Mouse (Mus musculus) heart, embryonic 12.5 days (tissue): ENCODE measurements around the gene Pga5. TPM values are rescaled to one million over a fixed set of nuclear protein-coding genes. Genes with fewer than 3 reads are reported as not detected.

Experiments
- ATAC-seq: fragments of 200-750 bp; cut with Nextera tagmentation; 2 replicates; pipeline ENCODE4 v1.8.0; 2017; ENCODE audit warnings: moderate TSS enrichment, moderate library complexity; ENCODE audit not compliant: insufficient number of reproducible peaks, low FRiP score
- H3K27ac ChIP-seq: fragments of 300-500 bp; sonication (generic); 2 replicates; pipeline ENCODE4 v1.5.1; 2016; ENCODE audit warnings: mild to moderate bottlenecking, moderate library complexity; ENCODE audit not compliant: poor library complexity, severe bottlenecking
- H3K27me3 ChIP-seq: fragments of 300-500 bp; sonication (generic); replicated peaks from 2 replicates; pipeline ENCODE4 v1.6.1; 2016; ENCODE audit warnings: mild to moderate bottlenecking, moderate library complexity
- H3K36me3 ChIP-seq: fragments of 300-500 bp; sonication (generic); 2 replicates; pipeline ENCODE4 v1.6.1; 2016; ENCODE audit warnings: mild to moderate bottlenecking, moderate library complexity
- H3K4me1 ChIP-seq: fragments of 300-500 bp; sonication (generic); replicated peaks from 2 replicates; pipeline ENCODE4 v1.6.1; 2016; ENCODE audit warnings: mild to moderate bottlenecking
- H3K4me2 ChIP-seq: fragments of 300-500 bp; sonication (generic); 2 replicates; pipeline ENCODE4 v1.6.1; 2016; ENCODE audit warnings: mild to moderate bottlenecking, moderate library complexity
- H3K4me3 ChIP-seq: fragments of 300-500 bp; sonication (generic); 2 replicates; pipeline ENCODE4 v1.5.1; 2016; ENCODE audit warnings: mild to moderate bottlenecking
- H3K9ac ChIP-seq: fragments of 300-500 bp; sonication (generic); 2 replicates; pipeline ENCODE4 v1.6.1; 2016; ENCODE audit warnings: mild to moderate bottlenecking, moderate library complexity
- H3K9me3 ChIP-seq: fragments of 300-500 bp; sonication (generic); replicated peaks from 2 replicates; pipeline ENCODE4 v1.6.1; 2016; ENCODE audit warnings: mild to moderate bottlenecking, moderate library complexity
- WGBS: fragments of 180-500 bp; shearing (Covaris S2); methylation state at CpG from one replicate; pipeline ENCODE4 v1.1.7; 2016; 5-methylcytosine and 5-hydroxymethylcytosine counted together
- polyA plus RNA-seq: library from polyadenylated mRNA; unstranded; fragments of >200 nt; fragmentation: Nextera tagmentation; extraction: Ambion mirVana; gene quantifications from 2 replicates; pipeline ENCODE4 v1.2.1, GENCODE M21; 2016

Pga5 gene
- polyA plus RNA-seq, 1 experiment from 2014 or later: not detected

DNA sequence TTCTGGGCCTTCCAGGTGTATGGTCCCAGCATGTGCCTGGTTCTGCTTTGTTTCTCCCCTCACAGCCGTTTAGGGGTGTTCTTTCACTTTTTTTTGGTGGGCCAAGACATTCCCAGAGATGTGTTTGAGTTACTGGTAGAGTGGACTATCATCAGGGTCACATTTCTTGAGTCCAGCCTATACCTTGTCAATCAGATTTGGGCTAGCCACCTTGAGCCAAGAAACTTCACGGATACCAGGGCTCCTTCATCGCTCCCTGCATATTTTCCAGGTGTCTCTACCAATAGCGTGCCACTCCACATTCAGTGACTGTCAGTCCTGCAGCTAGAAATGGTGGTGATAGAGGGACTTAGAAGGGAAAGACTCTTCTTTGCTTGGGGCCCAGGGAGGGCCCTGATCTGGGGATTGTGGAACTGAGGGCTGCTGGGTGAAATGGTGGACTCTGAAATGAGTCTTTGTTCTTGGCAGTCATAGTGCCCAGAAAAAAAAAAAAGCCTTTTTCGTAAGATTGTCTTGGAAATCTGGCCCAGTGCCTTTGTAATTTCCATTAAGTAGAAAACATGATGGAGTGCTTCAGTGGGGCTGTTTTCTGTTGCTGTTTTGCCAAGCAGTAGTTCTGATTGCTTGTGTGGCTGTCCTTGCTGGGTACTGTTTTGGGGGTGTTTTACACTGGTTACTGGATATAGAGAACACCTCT, 11.7 kb upstream of the Pga5 start:
- peaks cover 37% of the 10 kb centered on the region for H3K4me1 ChIP-seq
- H3K9ac ChIP-seq: peak overlapping the region; percentile 84
- no peaks in the 10 kb centered on the region for H3K36me3 ChIP-seq
- no peak for ATAC-seq
- peak overlapping the region; percentile 79 for H3K4me2 ChIP-seq
- 47% methylated on average over 5 of the region's 5 CpGs for WGBS
- no peaks in the 10 kb centered on the region for H3K9me3 ChIP-seq
- peak overlapping the region; percentile 95 for H3K27ac ChIP-seq
- peak overlapping the region; percentile 75 for H3K4me3 ChIP-seq
- no peaks in the 10 kb centered on the region for H3K27me3 ChIP-seq

DNA sequence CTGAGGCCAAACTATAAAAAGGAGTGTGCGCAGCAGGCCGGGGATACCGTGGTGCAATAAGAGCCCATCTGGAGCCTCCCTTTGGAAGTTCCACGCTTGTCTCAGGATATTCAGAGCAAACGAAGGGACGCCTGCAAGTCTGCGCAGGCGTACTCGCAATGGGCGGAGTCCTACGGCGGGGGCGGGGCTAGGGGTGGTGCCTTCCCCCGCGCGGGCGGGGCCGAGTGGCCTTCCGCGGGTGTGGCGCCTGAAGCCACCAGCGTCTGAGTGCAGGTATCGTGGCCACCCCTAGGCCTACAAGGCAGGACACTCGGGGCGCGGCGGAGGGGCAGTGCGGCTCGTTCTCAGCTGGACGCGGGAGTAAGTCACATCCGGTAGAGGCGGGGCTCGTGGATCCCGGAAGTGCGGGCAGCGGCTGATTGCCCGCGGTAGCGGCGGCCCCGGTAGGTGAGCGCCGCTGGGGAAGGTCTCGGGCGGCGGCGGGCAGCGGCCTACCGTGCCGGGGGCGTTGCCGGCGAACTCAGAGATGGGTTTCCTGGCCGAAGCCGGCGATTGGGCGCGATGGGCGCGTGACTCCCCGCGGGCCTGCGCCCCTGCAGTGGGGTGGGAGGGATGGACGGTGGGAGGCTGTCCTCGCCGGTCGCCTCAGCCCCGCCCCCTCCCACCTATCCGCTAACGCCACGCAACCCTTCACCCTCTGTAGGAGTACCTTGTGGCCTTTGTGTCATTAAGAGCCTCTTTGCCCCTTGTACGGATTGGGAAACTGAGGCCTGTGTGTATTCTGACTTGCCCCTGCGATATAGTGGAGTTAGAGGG, 10.9 kb upstream of the Pga5 start, which contains the start of gene Vps37c:
Vps37c (plus strand) TSS at position 199 of the 816 bp plus-strand sequence.
- peak; percentile 93 for ATAC-seq
- peaks cover 37% of the 10 kb centered on the region for H3K4me1 ChIP-seq
- no peaks in the 10 kb centered on the region for H3K36me3 ChIP-seq
- H3K27me3 ChIP-seq: no peaks in the 10 kb centered on the region
- no peaks in the 10 kb centered on the region for H3K9me3 ChIP-seq
- under 1% methylated on average over 72 of the region's 74 CpGs for WGBS
- H3K4me2 ChIP-seq: peak within 1 kb of the TSS; percentile 79
- peak within 1 kb of the TSS; percentile 75 for H3K4me3 ChIP-seq
- H3K27ac ChIP-seq: peak within 1 kb of the TSS; percentile 95
- peak within 1 kb of the TSS; percentile 84 for H3K9ac ChIP-seq

- Histone ChIP-seq H3K27ac (no peak overlapping the region), H3K9me3 (no peaks in the 10 kb centered on the region), H3K4me1 (peaks cover 23% of the 10 kb centered on the region), H3K4me3 (no peak overlapping the region), H3K27me3 (peaks cover 6% of the 10 kb centered on the region; the same call in 1 of the 2 replicates), H3K4me2 (no peak overlapping the region), H3K9ac (no peak overlapping the region), H3K36me3 (no peaks in the 10 kb centered on the region)
- 60% methylated on average over 2 of the region's 2 CpGs for WGBS
- no peak for ATAC-seq
Measured at GRCm38 (mm10) chr19:10685727-10686126, 7.9 kb upstream of the Pga5 start.

GRCm38 (mm10) chr19:10685081-10685480, 7.2 kb upstream of the Pga5 start:
- 87% methylated on average over 9 of the region's 9 CpGs for WGBS
- Histone ChIP-seq H3K4me2 (no peak overlapping the region), H3K27ac (no peak overlapping the region), H3K4me1 (peaks cover 16% of the 10 kb centered on the region), H3K27me3 (peaks cover 11% of the 10 kb centered on the region), H3K9me3 (no peaks in the 10 kb centered on the region), H3K4me3 (no peak overlapping the region), H3K36me3 (no peaks in the 10 kb centered on the region), H3K9ac (no peak overlapping the region)
- ATAC-seq: no peak

DNA sequence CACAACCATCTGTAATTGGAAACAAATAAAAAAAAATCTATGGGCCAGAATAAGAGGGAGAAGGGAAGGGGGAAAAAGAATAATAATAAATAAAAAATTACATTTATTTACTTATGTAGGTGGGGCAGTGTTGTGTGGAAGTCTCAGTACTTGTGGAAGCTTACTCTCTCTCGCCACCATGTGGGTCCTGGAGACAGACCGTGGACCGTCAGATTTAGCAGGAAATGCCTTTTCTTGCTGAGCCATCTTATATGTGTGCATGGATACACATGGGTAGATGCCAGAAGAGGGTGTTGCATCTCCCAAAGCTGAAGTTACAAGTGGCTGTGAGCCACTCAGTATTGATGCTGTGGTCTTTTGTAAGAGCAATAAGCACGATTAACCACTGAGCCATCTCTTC, 3.7 kb upstream of the Pga5 start:
- Histone ChIP-seq H3K9me3 (no peaks in the 10 kb centered on the region), H3K4me1 (0 out of 2 replicates have a peak, but pooled peaks cover 3% of the 10 kb centered on the region), H3K27ac (no peak overlapping the region), H3K4me3 (no peak overlapping the region), H3K9ac (no peak overlapping the region), H3K36me3 (no peaks in the 10 kb centered on the region), H3K4me2 (no peak overlapping the region), H3K27me3 (peaks cover 20% of the 10 kb centered on the region)
- no peak for ATAC-seq
- WGBS: 59% methylated on average over 4 of the region's 4 CpGs

DNA sequence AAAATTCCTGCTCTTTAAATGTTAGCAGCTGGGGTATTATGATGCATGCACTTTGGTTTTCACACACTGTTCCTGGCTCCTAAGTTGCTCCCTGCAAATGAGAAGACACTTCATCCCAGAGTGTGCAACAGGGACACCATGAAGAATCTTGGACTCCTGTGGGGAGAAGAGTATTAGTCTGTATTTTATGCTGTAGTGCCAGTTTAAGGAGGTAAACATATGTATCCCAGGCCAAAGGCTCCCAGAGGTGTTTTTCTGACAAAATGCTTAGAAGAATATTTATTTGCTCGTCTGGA, 849 bp upstream of the Pga5 start:
- H3K9me3 ChIP-seq: no peaks in the 10 kb centered on the region
- 0 out of 2 replicates have a peak, but pooled peaks cover 3% of the 10 kb centered on the region for H3K4me1 ChIP-seq
- no peak overlapping the region for H3K4me3 ChIP-seq
- no peak overlapping the region for H3K4me2 ChIP-seq
- H3K9ac ChIP-seq: no peak overlapping the region
- no peak overlapping the region for H3K27ac ChIP-seq
- ATAC-seq: no peak
- no peaks in the 10 kb centered on the region for H3K36me3 ChIP-seq
- H3K27me3 ChIP-seq: peaks cover 31% of the 10 kb centered on the region
- WGBS: 81% methylated on average over 1 of the region's 1 CpGs

DNA sequence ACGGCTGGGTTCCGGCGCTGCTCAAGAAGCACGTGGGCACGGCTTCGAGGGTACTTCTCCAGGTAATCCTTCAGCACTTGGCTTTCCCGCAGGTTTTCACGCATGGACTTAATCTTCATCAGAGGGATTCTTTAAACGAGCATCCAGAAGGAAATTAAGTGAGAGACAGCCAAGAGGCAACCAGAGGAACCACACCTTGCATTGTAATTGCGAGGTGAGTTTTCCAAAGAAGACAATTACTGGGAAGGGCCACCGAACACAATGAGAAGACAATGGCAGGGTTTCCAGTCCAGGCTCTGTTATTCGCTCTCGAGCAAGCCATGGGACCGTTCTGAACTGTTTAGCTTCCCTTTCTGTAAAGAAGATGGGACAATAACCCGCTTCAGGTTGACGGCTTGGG, 1.2 kb downstream of the Pga5 start:
- no peak overlapping the region for H3K4me2 ChIP-seq
- H3K4me3 ChIP-seq: no peak overlapping the region
- 84% methylated on average over 16 of the region's 16 CpGs for WGBS
- 0 out of 2 replicates have a peak, but pooled peaks cover 3% of the 10 kb centered on the region for H3K4me1 ChIP-seq
- H3K9me3 ChIP-seq: no peaks in the 10 kb centered on the region
- H3K36me3 ChIP-seq: no peaks in the 10 kb centered on the region
- ATAC-seq: no peak
- peaks cover 27% of the 10 kb centered on the region for H3K27me3 ChIP-seq
- H3K27ac ChIP-seq: no peak overlapping the region
- no peak overlapping the region for H3K9ac ChIP-seq

DNA sequence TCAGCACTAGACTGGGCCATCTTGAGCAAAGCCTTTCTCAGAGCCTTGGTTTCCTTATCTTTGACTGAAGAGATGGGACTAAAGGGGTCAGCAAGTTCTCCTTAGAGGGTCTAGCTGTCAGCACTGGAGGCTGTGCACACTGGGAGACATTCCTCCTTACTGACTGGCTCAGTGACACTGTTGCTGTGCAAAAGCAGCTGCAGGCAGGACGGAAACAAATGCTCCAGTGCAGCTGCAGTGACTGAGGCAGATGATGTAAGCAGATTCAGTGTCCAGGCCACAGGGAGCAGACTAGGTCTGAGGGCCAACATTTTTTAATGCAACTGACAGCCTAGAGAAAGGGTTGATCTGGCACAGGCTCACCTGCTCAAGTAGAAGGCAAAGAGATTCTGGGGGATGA, 4.6 kb downstream of the Pga5 start:
- no peaks in the 10 kb centered on the region for H3K4me1 ChIP-seq
- H3K36me3 ChIP-seq: no peaks in the 10 kb centered on the region
- H3K27ac ChIP-seq: no peak overlapping the region
- no peak overlapping the region for H3K9ac ChIP-seq
- no peak overlapping the region for H3K4me2 ChIP-seq
- WGBS: 46% methylated on average over 1 of the region's 1 CpGs
- H3K9me3 ChIP-seq: no peaks in the 10 kb centered on the region
- ATAC-seq: no peak
- H3K27me3 ChIP-seq: peaks cover 20% of the 10 kb centered on the region; the same call in 1 of the 2 replicates
- H3K4me3 ChIP-seq: no peak overlapping the region

- Histone ChIP-seq H3K9ac (no peak overlapping the region), H3K4me2 (no peak overlapping the region), H3K4me1 (no peaks in the 10 kb centered on the region), H3K9me3 (no peaks in the 10 kb centered on the region), H3K36me3 (no peaks in the 10 kb centered on the region), H3K4me3 (no peak overlapping the region), H3K27ac (no peak overlapping the region), H3K27me3 (peaks cover 14% of the 10 kb centered on the region; the same call in 1 of the 2 replicates)
- WGBS: 64% methylated on average over 9 of the region's 9 CpGs
- no peak for ATAC-seq
Measured at GRCm38 (mm10) chr19:10671854-10672417, 5.9 kb downstream of the Pga5 start.

DNA sequence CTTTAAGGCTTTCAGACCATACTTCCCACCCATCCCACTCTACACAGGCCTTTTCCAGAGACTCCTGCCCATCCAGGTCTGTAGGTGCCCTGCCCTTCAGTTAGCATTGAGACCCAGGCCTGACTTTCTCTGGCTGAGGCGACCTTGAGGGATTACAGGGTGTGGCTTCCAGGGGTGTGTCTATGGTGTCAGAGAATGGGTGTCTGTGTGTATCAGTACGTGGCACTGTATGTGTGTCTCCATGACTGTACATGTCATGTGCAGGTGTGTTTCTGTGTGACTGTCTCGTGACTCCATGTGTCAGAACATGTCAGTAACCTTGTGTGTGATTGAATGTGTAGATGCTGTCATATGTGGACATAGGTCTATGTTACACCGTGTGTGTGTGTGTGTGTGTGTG, 6.6 kb downstream of the Pga5 start:
- H3K4me2 ChIP-seq: no peak overlapping the region
- H3K4me3 ChIP-seq: no peak overlapping the region
- peaks cover 8% of the 10 kb centered on the region; the same call in 1 of the 2 replicates for H3K27me3 ChIP-seq
- 0 out of 2 replicates have a peak overlapping the region, but pooled peaks have one; percentile 13 for H3K9ac ChIP-seq
- H3K4me1 ChIP-seq: no peaks in the 10 kb centered on the region
- H3K27ac ChIP-seq: no peak overlapping the region
- H3K36me3 ChIP-seq: no peaks in the 10 kb centered on the region
- WGBS: 81% methylated on average over 4 of the region's 4 CpGs
- ATAC-seq: no peak
- H3K9me3 ChIP-seq: no peaks in the 10 kb centered on the region

GRCm38 (mm10) chr19:10665499-10665898, 12.4 kb downstream of the Pga5 start:
- WGBS: 20% methylated on average over 2 of the region's 2 CpGs
- Histone ChIP-seq H3K9ac (no peak overlapping the region), H3K4me2 (no peak overlapping the region), H3K36me3 (no peaks in the 10 kb centered on the region), H3K9me3 (no peaks in the 10 kb centered on the region), H3K4me3 (no peak overlapping the region), H3K4me1 (no peaks in the 10 kb centered on the region; the same call in 1 of the 2 replicates), H3K27ac (no peak overlapping the region), H3K27me3 (0 out of 2 replicates have a peak, but pooled peaks cover 4% of the 10 kb centered on the region)
- no peak for ATAC-seq
